Mouse (Mus musculus) liver, postnatal 0 days (tissue): ENCODE results near the gene Bcar3.

Source experiments
- CTCF ChIP-seq: sonication (generic); IDR thresholded peaks from 2 replicates; pipeline ENCODE4 v1.5.1; 2016; ENCODE audit warnings: antibody characterized with exemption, low read depth
- EP300 ChIP-seq: IDR thresholded peaks from 2 replicates; pipeline ENCODE4 v1.6.1; 2016; ENCODE audit warnings: antibody characterized with exemption, low read depth, mild to moderate bottlenecking

DNA sequence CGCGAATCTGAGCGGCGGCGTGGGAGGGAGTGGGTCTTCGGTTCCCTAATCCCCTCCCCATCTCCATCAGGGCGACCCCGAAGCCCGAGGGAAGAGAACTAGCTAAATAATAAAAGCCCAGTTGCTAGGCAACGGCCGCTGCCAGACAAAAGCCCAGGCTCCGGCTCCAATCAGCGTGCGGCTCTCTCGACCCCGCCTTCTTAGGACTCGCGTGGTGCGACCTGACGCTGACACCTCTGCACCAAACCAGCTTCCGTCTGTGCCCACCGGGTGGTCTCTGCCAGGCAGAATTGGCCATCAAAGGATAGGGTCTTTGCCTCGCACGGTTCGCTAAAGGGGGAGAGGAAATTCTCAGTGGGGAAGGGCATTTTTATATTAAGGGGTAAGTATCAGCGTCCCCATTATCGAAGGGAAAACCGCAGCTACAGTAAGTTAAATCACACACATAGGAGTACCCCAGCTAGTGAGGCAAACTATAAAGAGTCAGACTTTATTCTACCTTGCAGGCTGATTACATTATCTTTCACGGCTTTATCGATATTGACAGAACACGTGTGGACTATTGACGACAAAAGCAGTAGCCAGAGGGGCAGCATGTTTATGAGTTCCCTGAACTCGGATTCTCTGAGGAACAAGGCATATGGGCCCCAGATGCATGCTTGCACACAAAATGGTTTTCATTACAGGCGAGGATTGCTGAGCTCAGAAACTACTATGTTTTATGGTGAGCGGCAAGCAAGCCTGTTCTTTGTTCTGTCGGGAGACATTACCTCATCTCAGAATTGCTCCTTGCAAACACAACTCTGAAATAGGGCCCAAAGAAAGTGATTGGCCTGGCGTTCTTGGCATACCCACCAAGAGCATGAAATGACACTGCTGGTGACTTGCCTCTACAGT, at the start of gene Bcar3:
- no peak for TF ChIP-seq CTCF
- TF ChIP-seq EP300: no peak
